Mouse (Mus musculus) lung, adult 2 months (tissue): ENCODE measurements around the gene Noa1.

ENCODE experiments used
- CTCF ChIP-seq: fragments of 200-500 bp; IDR thresholded peaks from 2 replicates; pipeline ENCODE4 v1.5.1; 2011; ENCODE audit warnings: mild to moderate bottlenecking, low read length, control low read depth; ENCODE audit not compliant: insufficient read depth
- POLR2A ChIP-seq: fragments of 200-500 bp; IDR thresholded peaks from 2 replicates; pipeline ENCODE4 v1.6.1; 2011; ENCODE audit warnings: low read depth, mild to moderate bottlenecking, control low read depth, low read length, borderline replicate concordance; ENCODE audit errors: extremely low read depth

DNA sequence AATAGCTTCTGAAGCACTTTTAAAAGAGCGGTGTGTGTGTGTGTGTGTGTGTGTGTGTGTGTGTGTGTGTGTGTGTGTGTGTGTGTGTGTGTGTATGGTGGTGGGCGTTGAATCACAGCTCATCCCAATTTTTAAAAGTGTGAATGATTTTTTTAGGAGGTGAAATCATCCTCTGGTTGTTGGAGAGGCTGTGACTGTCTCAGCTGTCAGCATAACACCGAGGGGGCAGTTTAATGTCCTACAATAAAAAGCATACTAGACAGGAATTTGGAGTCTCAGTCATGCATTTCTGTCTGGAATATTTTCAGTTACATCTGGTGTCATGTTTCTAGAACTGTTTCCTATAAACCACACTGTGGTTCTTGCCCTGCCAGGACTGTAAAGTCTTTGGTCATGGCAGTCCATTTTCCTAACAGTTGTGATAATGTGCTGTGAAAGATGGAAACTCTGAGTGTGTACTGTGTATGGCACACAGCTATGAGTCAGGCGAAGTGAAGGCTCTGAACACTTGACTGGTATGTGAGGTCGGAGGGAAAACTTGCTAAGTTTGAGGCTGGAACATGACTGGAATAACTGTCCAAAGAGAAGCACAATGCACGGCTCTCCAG lies 8.5 kb downstream of the Noa1 start:
- TF ChIP-seq CTCF (no peak), POLR2A (no peak)
